Mouse (Mus musculus): ENCODE results near the gene Stkld1. TPM values are rescaled to one million over a fixed set of nuclear protein-coding genes. Genes with fewer than 3 reads are reported as not detected.

Gene Stkld1
- polyA plus RNA-seq (2015; fragmentation: Nextera tagmentation; extraction: Ambion mirVana) = 0.06 and 0.68 TPM in 2 replicates

GRCm38 (mm10) chr2:26933304-26934055, at the start of gene Stkld1, which contains the start of gene Surf4:
Gene Stkld1, plus strand, starts transcription at chr2:26934047.
Gene Surf4, minus strand, starts transcription at chr2:26933928.

GRCm38 (mm10) chr2:26902467-26903220, 31.2 kb upstream of the Stkld1 start, which contains the start of gene Surf6:
Gene Surf6, minus strand, starts transcription at chr2:26902879.

GRCm38 (mm10) chr2:26910124-26910993, 23.5 kb upstream of the Stkld1 start, which contains the start of the genes Med22 and Rpl7a:
Gene Med22, minus strand, starts transcription at chr2:26910677.
Gene Rpl7a, plus strand, starts transcription at chr2:26910764.

GRCm38 (mm10) chr2:26915927-26916728, 17.7 kb upstream of the Stkld1 start, which contains the start of the genes Surf2 and Surf1:
Gene Surf2, plus strand, starts transcription at chr2:26916367.
Gene Surf1, minus strand, starts transcription at chr2:26916530.

GRCm38 (mm10) chr2:26963923-26964723, 30.3 kb downstream of the Stkld1 start, which contains the start of gene Rexo4:
Gene Rexo4, minus strand, starts transcription at chr2:26964386.

GRCm38 (mm10) chr2:26973116-26973515, 39.3 kb downstream of the Stkld1 start, which contains the start of gene Adamts13:
Gene Adamts13, plus strand, starts transcription at chr2:26973416.

Other genes starting within 250 kb of the Stkld1 start
- gene Abo, start 69.1 kb upstream of the Stkld1 start, polyA plus RNA-seq (2015; fragmentation: Nextera tagmentation; extraction: Ambion mirVana) = not detected in 2 replicates
- 21.4 and 24.1 TPM in 2 replicates for gene Surf6, start 31.2 kb upstream of the Stkld1 start, polyA plus RNA-seq (2015; fragmentation: Nextera tagmentation; extraction: Ambion mirVana)
- gene Med22, start 23.4 kb upstream of the Stkld1 start, polyA plus RNA-seq (2015; fragmentation: Nextera tagmentation; extraction: Ambion mirVana) = 87.1 and 97.3 TPM in 2 replicates
- 397 and 408 TPM in 2 replicates for gene Rpl7a, start 23.3 kb upstream of the Stkld1 start, polyA plus RNA-seq (2015; fragmentation: Nextera tagmentation; extraction: Ambion mirVana)
- 52.4 and 56.1 TPM in 2 replicates for gene Surf2, start 17.7 kb upstream of the Stkld1 start, polyA plus RNA-seq (2015; fragmentation: Nextera tagmentation; extraction: Ambion mirVana)
- gene Surf1, start 17.5 kb upstream of the Stkld1 start, polyA plus RNA-seq (2015; fragmentation: Nextera tagmentation; extraction: Ambion mirVana) = 119 and 120 TPM in 2 replicates
- gene Surf4, start 119 bp upstream of the Stkld1 start, polyA plus RNA-seq (2015; fragmentation: Nextera tagmentation; extraction: Ambion mirVana) = 102 and 103 TPM in 2 replicates
- gene Rexo4, start 30.3 kb downstream of the Stkld1 start, polyA plus RNA-seq (2015; fragmentation: Nextera tagmentation; extraction: Ambion mirVana) = 29.3 and 30.3 TPM in 2 replicates
- 0.05 and 0.59 TPM in 2 replicates for gene Adamts13, start 39.4 kb downstream of the Stkld1 start, polyA plus RNA-seq (2015; fragmentation: Nextera tagmentation; extraction: Ambion mirVana)
- 85.5 and 93.0 TPM in 2 replicates for gene Cacfd1, start 75.9 kb downstream of the Stkld1 start, polyA plus RNA-seq (2015; fragmentation: Nextera tagmentation; extraction: Ambion mirVana)
- gene Slc2a6, start 94.0 kb downstream of the Stkld1 start, polyA plus RNA-seq (2015; fragmentation: Nextera tagmentation; extraction: Ambion mirVana) = 23.8 and 25.0 TPM in 2 replicates
- gene Mymk, start 138.1 kb downstream of the Stkld1 start, polyA plus RNA-seq (2015; fragmentation: Nextera tagmentation; extraction: Ambion mirVana) = not detected in 2 replicates
- 4.7 and 4.9 TPM in 2 replicates for gene Adamtsl2, start 145.3 kb downstream of the Stkld1 start, polyA plus RNA-seq (2015; fragmentation: Nextera tagmentation; extraction: Ambion mirVana)
- 19.7 and 21.8 TPM in 2 replicates for gene Fam163b, start 208.4 kb downstream of the Stkld1 start, polyA plus RNA-seq (2015; fragmentation: Nextera tagmentation; extraction: Ambion mirVana)
- 0.11 and 0.17 TPM in 2 replicates for gene Dbh, start 231.2 kb downstream of the Stkld1 start, polyA plus RNA-seq (2015; fragmentation: Nextera tagmentation; extraction: Ambion mirVana)

Data from neural tube, postnatal 0 days (tissue).